Mouse (Mus musculus) liver, embryonic 13.5 days (tissue): ENCODE measurements around the gene Ptgds. TPM values are rescaled to one million over a fixed set of nuclear protein-coding genes. Genes with fewer than 3 reads are reported as not detected.

ENCODE experiments used
- ATAC-seq: fragments of 200-750 bp; cut with Nextera tagmentation; 2 replicates; pipeline ENCODE4 v1.8.0; 2017; ENCODE audit warnings: low read depth, mild to moderate bottlenecking, moderate number of reproducible peaks, moderate library complexity
- DNase-seq: peaks from one replicate; pipeline ENCODE4 v3.0.0; 2022
- H3K27ac ChIP-seq: fragments of 300-500 bp; sonication (generic); 2 replicates; pipeline ENCODE4 v1.5.1; 2015; ENCODE audit warnings: moderate library complexity, mild to moderate bottlenecking, inconsistent platforms
- H3K27me3 ChIP-seq: fragments of 300-500 bp; sonication (generic); 2 replicates; pipeline ENCODE4 v1.6.1; 2015; ENCODE audit warnings: mild to moderate bottlenecking, inconsistent platforms
- H3K36me3 ChIP-seq: fragments of 300-500 bp; sonication (generic); 2 replicates; pipeline ENCODE4 v1.6.1; 2015; ENCODE audit warnings: mild to moderate bottlenecking, inconsistent platforms
- H3K4me1 ChIP-seq: fragments of 300-500 bp; sonication (generic); replicated peaks from 2 replicates; pipeline ENCODE4 v1.6.1; 2015; ENCODE audit warnings: inconsistent platforms
- H3K4me2 ChIP-seq: fragments of 300-500 bp; sonication (generic); 2 replicates; pipeline ENCODE4 v1.6.1; 2015; ENCODE audit warnings: inconsistent platforms, mild to moderate bottlenecking, moderate library complexity
- H3K4me3 ChIP-seq: fragments of 300-500 bp; sonication (generic); replicated peaks from 2 replicates; pipeline ENCODE4 v1.5.1; 2015; ENCODE audit warnings: mild to moderate bottlenecking, inconsistent platforms
- H3K9ac ChIP-seq: fragments of 300-500 bp; sonication (generic); 2 replicates; pipeline ENCODE4 v1.6.1; 2015; ENCODE audit warnings: mild to moderate bottlenecking, inconsistent platforms
- H3K9me3 ChIP-seq: fragments of 300-500 bp; sonication (generic); replicated peaks from 2 replicates; pipeline ENCODE4 v1.6.1; 2016; ENCODE audit warnings: inconsistent platforms
- WGBS: fragments of 180-500 bp; shearing (Covaris S2); methylation state at CpG from one replicate; pipeline ENCODE4 v1.1.7; 2015; ENCODE audit not compliant: insufficient replicate concordance; 5-methylcytosine and 5-hydroxymethylcytosine counted together
- microRNA-seq: library from miRNA; unstranded; fragments of <30 nt; microRNA quantifications from one replicate; pipeline ENCODE4, GENCODE M21; 2016
- polyA plus RNA-seq: library from polyadenylated mRNA; unstranded; fragments of >200 nt; fragmentation: Nextera tagmentation; extraction: Ambion mirVana; gene quantifications from 2 replicates; pipeline ENCODE4 v1.2.1, GENCODE M21; 2015

Ptgds gene
- polyA plus RNA-seq, 1 experiment from 2014 or later = 0.38 TPM

DNA sequence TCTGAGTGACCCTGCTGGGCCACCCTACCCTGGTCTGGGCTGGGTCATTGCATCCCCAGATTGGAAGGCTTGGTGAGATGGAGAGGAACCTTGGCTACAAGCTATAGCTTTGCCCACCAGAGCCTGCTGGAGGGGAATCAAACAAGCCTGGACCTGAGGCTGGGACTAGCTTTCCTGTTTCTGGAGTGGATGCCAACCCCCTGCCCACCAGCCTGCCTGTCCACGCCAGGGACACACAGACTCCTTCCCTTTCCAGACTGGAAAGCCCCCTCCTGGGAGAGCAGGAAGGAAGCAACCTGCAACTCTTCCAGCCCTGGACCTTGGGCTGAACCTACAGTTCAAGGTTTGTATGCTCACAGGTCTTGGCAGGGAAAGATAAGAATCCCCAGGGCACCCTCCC is 46.2 kb downstream of the Ptgds start:
- no peak overlapping the region for H3K4me2 ChIP-seq
- no peak overlapping the region for H3K9ac ChIP-seq
- no peak overlapping the region for H3K27ac ChIP-seq
- peaks cover 20% of the 10 kb centered on the region for H3K4me1 ChIP-seq
- no peak overlapping the region for H3K4me3 ChIP-seq
- peaks cover 22% of the 10 kb centered on the region for H3K27me3 ChIP-seq
- no peak for ATAC-seq
- H3K9me3 ChIP-seq = no peaks in the 10 kb centered on the region
- DNase-seq = no peak
- WGBS = 41% methylated on average over 1 of the region's 1 CpGs
- H3K36me3 ChIP-seq = no peaks in the 10 kb centered on the region

DNA sequence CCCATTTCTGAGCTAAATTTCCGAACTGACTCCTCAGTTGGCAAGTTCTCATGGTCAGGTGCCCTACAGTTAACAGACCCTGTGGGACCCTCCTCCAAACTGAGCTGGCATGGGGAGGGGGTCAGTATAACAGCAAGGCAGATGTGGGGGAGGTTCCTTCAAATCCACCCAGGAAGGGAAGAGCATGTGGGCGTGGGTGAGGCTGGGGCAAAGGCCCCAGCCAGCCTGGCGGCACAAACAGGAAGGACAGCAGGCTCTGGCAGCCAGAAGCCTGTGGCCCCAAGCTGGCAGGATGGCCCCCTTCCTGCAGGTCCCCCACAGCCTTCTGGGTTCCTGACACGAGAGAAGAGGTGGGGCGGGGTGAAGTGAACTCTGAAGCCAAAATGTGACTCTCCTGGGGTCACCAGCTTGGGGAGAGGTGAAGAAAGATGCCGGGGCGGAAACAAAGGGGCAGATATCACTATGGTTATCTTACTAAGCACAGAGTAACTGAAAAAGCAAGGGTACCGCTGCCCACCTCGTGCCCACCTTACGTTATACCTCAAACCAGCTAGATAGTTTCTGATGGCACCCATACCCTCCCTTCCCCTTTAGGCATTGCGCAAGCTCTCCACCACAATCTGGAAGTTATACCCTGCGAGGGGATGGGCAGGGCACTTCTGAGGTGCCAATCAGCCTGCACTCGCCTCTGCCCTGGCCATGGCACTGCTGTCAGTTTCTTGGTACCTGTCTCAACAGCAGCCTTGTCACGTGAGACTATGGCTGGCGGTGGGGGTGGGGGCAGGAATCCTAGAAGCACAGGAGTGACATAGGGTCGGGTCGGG is 47.0 kb downstream of the Ptgds start, which contains the start of gene Fut7:
Fut7 (plus strand) TSS at position 681 of the 824 bp plus-strand sequence.
- Histone ChIP-seq H3K9me3 (no peaks in the 10 kb centered on the region), H3K4me3 (no peak within 1 kb of the TSS), H3K4me1 (peaks cover 13% of the 10 kb centered on the region), H3K36me3 (no peaks in the 10 kb centered on the region), H3K27ac (peak within 1 kb of the TSS; percentile 34; the same call in 1 of the 2 replicates), H3K27me3 (peaks cover 21% of the 10 kb centered on the region), H3K4me2 (no peak within 1 kb of the TSS), H3K9ac (no peak within 1 kb of the TSS)
- ATAC-seq = 0 out of 2 replicates have a peak, but pooled peaks have one; percentile 22
- 26% methylated on average over 17 of the region's 17 CpGs for WGBS
- DNase-seq = no peak

DNA sequence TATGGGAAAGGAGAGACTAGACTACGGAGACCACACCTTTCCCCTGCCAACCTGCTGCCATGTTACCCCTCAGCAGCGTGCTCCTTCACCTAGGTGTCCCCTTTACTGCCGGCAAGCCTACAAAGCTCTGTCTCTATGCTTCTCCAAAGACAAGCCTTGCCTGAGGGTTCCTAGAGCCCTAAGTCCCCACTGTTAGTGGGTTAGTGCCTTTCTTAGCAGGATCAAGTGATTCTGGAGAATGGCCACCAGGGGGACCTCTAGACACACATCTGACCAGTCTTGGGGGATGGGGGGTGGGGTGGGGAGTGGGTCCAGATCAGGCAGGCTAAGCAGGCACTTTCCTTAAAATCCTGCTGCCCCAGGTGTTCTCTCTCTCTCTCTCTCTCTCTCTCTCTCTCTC is 48.0 kb downstream of the Ptgds start:
- H3K4me1 ChIP-seq = peaks cover 13% of the 10 kb centered on the region
- no peak for DNase-seq
- H3K27me3 ChIP-seq = peaks cover 21% of the 10 kb centered on the region
- no peak overlapping the region for H3K27ac ChIP-seq
- no peak overlapping the region for H3K9ac ChIP-seq
- no peak overlapping the region for H3K4me3 ChIP-seq
- 23% methylated on average over 3 of the region's 3 CpGs for WGBS
- H3K4me2 ChIP-seq = no peak overlapping the region
- no peaks in the 10 kb centered on the region for H3K9me3 ChIP-seq
- no peak for ATAC-seq
- no peaks in the 10 kb centered on the region for H3K36me3 ChIP-seq

DNA sequence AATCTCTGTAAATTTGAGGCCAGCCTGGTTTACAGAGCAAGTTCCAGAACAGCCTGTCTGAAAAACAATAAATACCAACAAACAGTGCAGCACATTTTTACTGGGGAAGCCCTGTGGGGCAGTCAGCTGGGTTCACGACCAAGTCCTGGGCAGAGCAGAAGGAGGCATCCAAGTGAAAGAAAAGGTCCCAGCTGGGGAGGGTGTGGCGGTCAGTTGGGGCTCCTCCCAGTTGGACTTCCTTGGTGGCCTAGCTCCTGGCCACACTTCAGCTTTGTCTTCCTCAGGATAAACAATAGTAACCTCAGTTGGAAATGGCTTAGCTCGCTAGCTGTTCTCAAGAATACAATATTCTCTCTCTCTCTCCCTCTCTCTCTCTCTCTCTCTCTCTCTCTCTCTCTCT is 52.4 kb downstream of the Ptgds start:
- Histone ChIP-seq H3K27ac (no peak overlapping the region), H3K27me3 (peaks cover 6% of the 10 kb centered on the region; the same call in 1 of the 2 replicates), H3K9ac (no peak overlapping the region), H3K4me1 (peaks cover under 1% of the 10 kb centered on the region), H3K9me3 (no peaks in the 10 kb centered on the region), H3K36me3 (no peaks in the 10 kb centered on the region), H3K4me2 (no peak overlapping the region), H3K4me3 (no peak overlapping the region)
- ATAC-seq (no peak), DNase-seq (no peak)
- WGBS = 25% methylated on average over 3 of the region's 3 CpGs

Small RNA genes lying within 50 kb of the gene (microRNA-seq; reads per million reads assigned to microRNA genes)
- gene Mir3087 = not detected

Other genes starting within 250 kb of the Ptgds start
- 835 and 850 TPM in 2 replicates for gene Tubb4b, start 245.3 kb downstream of the Ptgds start, polyA plus RNA-seq
- not detected in 2 replicates for gene Slc34a3, start 235.7 kb downstream of the Ptgds start, polyA plus RNA-seq
- gene Rnf224, start 233.3 kb downstream of the Ptgds start, polyA plus RNA-seq = not detected in 2 replicates
- gene Rnf208, start 227.8 kb downstream of the Ptgds start, polyA plus RNA-seq = 0.60 and 0.74 TPM in 2 replicates
- not detected in 2 replicates for gene Cysrt1, start 227.6 kb downstream of the Ptgds start, polyA plus RNA-seq
- gene AL732309.1, start 223.2 kb downstream of the Ptgds start, polyA plus RNA-seq = 2.1 and 2.7 TPM in 2 replicates
- gene Tmem203, start 214.6 kb downstream of the Ptgds start, polyA plus RNA-seq = 13.5 and 14.7 TPM in 2 replicates
- gene Tprn, start 207.4 kb downstream of the Ptgds start, polyA plus RNA-seq = 5.6 and 6.1 TPM in 2 replicates
- 158 and 162 TPM in 2 replicates for gene Ssna1, start 197.6 kb downstream of the Ptgds start, polyA plus RNA-seq
- gene Anapc2, start 197.6 kb downstream of the Ptgds start, polyA plus RNA-seq = 50.5 and 51.0 TPM in 2 replicates
- gene Tmem210, start 181.9 kb downstream of the Ptgds start, polyA plus RNA-seq = not detected in 2 replicates
- not detected in 2 replicates for gene Lrrc26, start 180.1 kb downstream of the Ptgds start, polyA plus RNA-seq
- gene Grin1, start 150.9 kb downstream of the Ptgds start, polyA plus RNA-seq = 0.12 and 0.41 TPM in 2 replicates
- 18.8 and 27.1 TPM in 2 replicates for gene Man1b1, start 137.7 kb downstream of the Ptgds start, polyA plus RNA-seq
- 9.0 and 10.5 TPM in 2 replicates for gene Dpp7, start 113.7 kb downstream of the Ptgds start, polyA plus RNA-seq
- gene Uap1l1, start 104.4 kb downstream of the Ptgds start, polyA plus RNA-seq = 13.4 and 16.1 TPM in 2 replicates
- 30.0 and 30.6 TPM in 2 replicates for gene Sapcd2, start 97.7 kb downstream of the Ptgds start, polyA plus RNA-seq
- gene Entpd2, start 74.2 kb downstream of the Ptgds start, polyA plus RNA-seq = 0.40 and 0.41 TPM in 2 replicates
- gene Npdc1, start 70.7 kb downstream of the Ptgds start, polyA plus RNA-seq = 4.2 and 5.1 TPM in 2 replicates
- 0.56 and 0.97 TPM in 2 replicates for gene Fut7, start 46.8 kb downstream of the Ptgds start, polyA plus RNA-seq
- gene Abca2, start 41.3 kb downstream of the Ptgds start, polyA plus RNA-seq = 1.4 and 1.6 TPM in 2 replicates
- 0.21 and 0.25 TPM in 2 replicates for gene Clic3, start 13.2 kb downstream of the Ptgds start, polyA plus RNA-seq
- 7.2 and 7.7 TPM in 2 replicates for gene Paxx, start 9.0 kb downstream of the Ptgds start, polyA plus RNA-seq
- not detected in 2 replicates for gene Lcn12, start 23.9 kb upstream of the Ptgds start, polyA plus RNA-seq
- 27.9 and 31.1 TPM in 2 replicates for gene Fbxw5, start 30.7 kb upstream of the Ptgds start, polyA plus RNA-seq
- gene C8g, start 31.7 kb upstream of the Ptgds start, polyA plus RNA-seq = 25.8 and 26.8 TPM in 2 replicates
- gene Traf2, start 76.9 kb upstream of the Ptgds start, polyA plus RNA-seq = 16.6 and 18.7 TPM in 2 replicates
- gene Edf1, start 87.8 kb upstream of the Ptgds start, polyA plus RNA-seq = 275 and 306 TPM in 2 replicates
- gene Mamdc4, start 104.8 kb upstream of the Ptgds start, polyA plus RNA-seq = 1.6 and 2.7 TPM in 2 replicates
- 50.2 and 50.3 TPM in 2 replicates for gene Phpt1, start 105.2 kb upstream of the Ptgds start, polyA plus RNA-seq
- gene Ajm1, start 111.7 kb upstream of the Ptgds start, polyA plus RNA-seq = 0.02 TPM in 1 of 2 replicates, not detected in the other
- 29.7 and 29.8 TPM in 2 replicates for gene Rabl6, start 138.5 kb upstream of the Ptgds start, polyA plus RNA-seq
- 0.09 and 0.14 TPM in 2 replicates for gene Ccdc183, start 147.6 kb upstream of the Ptgds start, polyA plus RNA-seq
- gene Tmem141, start 152.0 kb upstream of the Ptgds start, polyA plus RNA-seq = 7.8 and 8.3 TPM in 2 replicates
- 34.8 and 37.5 TPM in 2 replicates for gene Fcna, start 158.0 kb upstream of the Ptgds start, polyA plus RNA-seq
- not detected in 2 replicates for gene Lcn8, start 183.1 kb upstream of the Ptgds start, polyA plus RNA-seq
- gene Lcn5, start 187.9 kb upstream of the Ptgds start, polyA plus RNA-seq = not detected in 2 replicates
- gene Lcn6, start 206.7 kb upstream of the Ptgds start, polyA plus RNA-seq = not detected in 2 replicates
- not detected in 2 replicates for gene Lcn10, start 212.7 kb upstream of the Ptgds start, polyA plus RNA-seq
- gene Obp2a, start 230.0 kb upstream of the Ptgds start, polyA plus RNA-seq = not detected in 2 replicates
- 12.8 and 13.4 TPM in 2 replicates for gene Bmyc, start 236.7 kb upstream of the Ptgds start, polyA plus RNA-seq